ENCODE assay signal across 2 mouse cellular contexts in genomic region chr4:124705661-124706269, GRCm38 (mm10).
TF ChIP-seq lines count a peak whose summit lies in the region.

No protein-coding gene starts in this region.

TF ChIP-seq in C2C12, 6 proteins besides CTCF, POLR2A, EP300 and RAD21:
- no peak for TF ChIP-seq MYOD1 (IDR thresholded peaks at IDR 0.05; ENCODE audit: control insufficient read depth, insufficient read length, low read depth)
TF ChIP-seq in C2C12: peak in this region for 0.

TF ChIP-seq in MEL, 35 proteins besides CTCF, POLR2A, EP300 and RAD21:
- no peak for TF ChIP-seq POLR2AphosphoS5 (IDR thresholded peaks at IDR 0.05; ENCODE audit: borderline replicate concordance, low read depth, low read length)
- no peak for TF ChIP-seq MAZ (IDR thresholded peaks at IDR 0.05; ENCODE audit: low read depth, low read length)
- peak; percentile 63 for TF ChIP-seq MAFK (IDR thresholded peaks at IDR 0.05; ENCODE audit: borderline replicate concordance, low read depth, low read length)
- TF ChIP-seq MYC (IDR thresholded peaks at IDR 0.05; ENCODE audit: low read depth, low read length), result no peak
